Mouse (Mus musculus) heart, embryonic 15.5 days (tissue): Measurements from ENCODE around the gene Cby3. TPM values are rescaled to one million over a fixed set of nuclear protein-coding genes. Genes with fewer than 3 reads are reported as not detected.

Experiments used
- ATAC-seq: fragments of 200-750 bp; cut with Nextera tagmentation; replicated peaks from 2 replicates; pipeline ENCODE4 v1.8.0; 2017; ENCODE audit warnings: low read depth, moderate TSS enrichment; ENCODE audit not compliant: insufficient number of reproducible peaks, insufficient read depth, low FRiP score
- H3K27ac ChIP-seq: fragments of 300-500 bp; sonication (generic); 2 replicates; pipeline ENCODE4 v1.5.1; 2015; ENCODE audit warnings: mild to moderate bottlenecking, inconsistent platforms
- H3K27me3 ChIP-seq: fragments of 300-500 bp; sonication (generic); 2 replicates; pipeline ENCODE4 v1.6.1; 2015; ENCODE audit warnings: inconsistent platforms
- H3K36me3 ChIP-seq: fragments of 300-500 bp; sonication (generic); 2 replicates; pipeline ENCODE4 v1.6.1; 2015; ENCODE audit warnings: mild to moderate bottlenecking, inconsistent platforms
- H3K4me1 ChIP-seq: fragments of 300-500 bp; sonication (generic); replicated peaks from 2 replicates; pipeline ENCODE4 v1.6.1; 2015; ENCODE audit warnings: inconsistent platforms
- H3K4me2 ChIP-seq: fragments of 300-500 bp; sonication (generic); 2 replicates; pipeline ENCODE4 v1.6.1; 2015; ENCODE audit warnings: inconsistent platforms, mild to moderate bottlenecking, moderate library complexity
- H3K4me3 ChIP-seq: fragments of 300-500 bp; sonication (generic); 2 replicates; pipeline ENCODE4 v1.5.1; 2015; ENCODE audit warnings: mild to moderate bottlenecking, inconsistent platforms
- H3K9ac ChIP-seq: fragments of 300-500 bp; sonication (generic); 2 replicates; pipeline ENCODE4 v1.6.1; 2015; ENCODE audit warnings: mild to moderate bottlenecking, inconsistent platforms
- H3K9me3 ChIP-seq: fragments of 300-500 bp; sonication (generic); replicated peaks from 2 replicates; pipeline ENCODE4 v1.6.1; 2016; ENCODE audit warnings: inconsistent platforms
- WGBS: fragments of 180-500 bp; shearing (Covaris S2); methylation state at CpG from one replicate; pipeline ENCODE4 v1.1.7; 2015; ENCODE audit warnings: mixed read lengths; 5-methylcytosine and 5-hydroxymethylcytosine counted together
- polyA plus RNA-seq: library from polyadenylated mRNA; unstranded; fragments of >200 nt; fragmentation: Nextera tagmentation; extraction: Ambion mirVana; gene quantifications from 2 replicates; pipeline ENCODE4 v1.2.1, GENCODE M21; 2015

The Cby3 gene
- polyA plus RNA-seq, 1 experiment from 2014 or later: 0.30 TPM

DNA sequence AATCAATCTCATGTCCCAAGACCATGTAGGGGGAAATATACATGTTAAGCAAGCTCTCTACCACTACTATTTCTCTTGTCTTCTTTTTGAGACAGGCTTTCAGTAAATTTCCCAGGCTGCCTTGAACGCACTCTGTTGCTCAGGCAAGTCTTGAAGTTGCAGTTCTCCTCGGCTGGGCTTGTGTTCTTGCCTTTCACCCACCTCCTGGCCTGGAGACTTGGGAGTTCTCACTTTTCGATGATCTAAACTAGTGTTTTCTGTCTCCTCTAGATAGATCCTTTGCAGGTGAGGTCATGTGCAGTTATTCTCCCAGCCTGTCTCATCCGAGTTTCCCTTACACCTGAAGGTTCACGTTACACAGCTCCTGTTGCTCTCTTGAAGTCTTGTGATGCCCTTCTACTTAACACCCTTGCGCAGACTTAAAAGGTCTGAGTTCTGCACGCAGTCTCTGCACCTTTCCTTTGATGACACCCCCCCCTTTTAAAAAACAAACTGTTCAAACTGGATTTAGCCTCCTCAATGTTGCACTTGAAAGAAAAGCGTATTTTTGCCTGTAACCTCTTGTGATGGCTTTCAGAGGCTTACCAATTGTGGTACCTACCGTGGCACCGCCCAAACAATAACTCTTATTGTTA, 22.0 kb downstream of the Cby3 start:
- 29% methylated on average over 10 of the region's 10 CpGs for WGBS
- ATAC-seq: no peak
- peaks cover 11% of the 10 kb centered on the region for H3K36me3 ChIP-seq

DNA sequence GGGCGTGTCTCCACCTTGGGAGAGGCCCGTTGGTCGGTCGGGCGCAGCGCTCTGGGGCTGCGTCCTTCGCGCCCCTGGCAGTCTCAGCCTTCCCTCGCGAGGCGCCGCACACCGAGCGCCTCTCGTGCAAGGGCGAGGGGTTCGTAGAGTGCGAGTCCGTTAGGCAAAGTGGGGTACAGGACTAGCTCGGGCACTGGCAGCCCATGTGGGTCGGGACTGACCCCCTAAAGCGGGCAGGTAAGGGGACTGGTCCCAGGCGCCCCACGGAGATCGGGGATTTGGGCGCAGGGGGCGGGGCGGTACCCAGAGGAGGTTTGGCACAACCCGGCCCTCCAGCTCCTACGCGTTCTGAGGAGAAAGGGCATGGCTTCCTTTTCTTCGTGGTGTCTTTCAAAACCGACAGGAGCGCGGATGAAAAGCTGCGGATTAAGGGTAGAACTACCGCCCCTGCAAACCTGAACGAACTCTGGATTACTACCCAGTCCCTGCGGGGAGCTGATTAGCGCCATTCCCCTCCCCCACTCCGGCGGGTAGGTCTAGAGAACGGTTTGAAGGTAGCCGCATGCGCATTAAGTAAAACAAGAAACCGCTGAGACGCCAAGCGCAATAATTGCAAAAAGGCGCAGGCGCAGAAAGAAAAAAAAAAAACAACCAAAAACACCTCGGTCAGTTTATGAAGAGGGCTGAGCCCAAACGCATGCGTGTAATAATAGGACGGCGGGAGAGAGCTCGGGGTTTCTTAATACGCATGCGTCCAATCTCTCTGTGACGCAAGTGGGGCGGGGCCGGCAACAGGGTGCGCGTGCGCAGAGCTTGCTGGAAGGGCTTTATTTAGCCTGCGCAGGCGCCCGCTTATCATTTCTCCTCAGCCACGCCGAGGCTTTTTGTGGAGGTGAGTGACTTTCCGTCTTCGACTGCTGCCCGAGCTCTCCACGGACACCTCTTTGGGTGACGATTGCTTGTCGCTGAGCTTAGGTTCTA, 22.9 kb downstream of the Cby3 start, which contains the start of gene Hnrnph1:
Hnrnph1 (plus strand) TSS at position 80 of the 981 bp plus-strand sequence.
- peak within 1 kb of the TSS; percentile 97 for H3K4me2 ChIP-seq
- peak within 1 kb of the TSS; percentile 100 for H3K27ac ChIP-seq
- peak; percentile 93 for ATAC-seq
- peaks cover 16% of the 10 kb centered on the region for H3K36me3 ChIP-seq
- H3K4me1 ChIP-seq: peaks cover 25% of the 10 kb centered on the region
- peak within 1 kb of the TSS; percentile 100 for H3K9ac ChIP-seq
- under 1% methylated on average over 76 of the region's 76 CpGs for WGBS
- H3K4me3 ChIP-seq: peak within 1 kb of the TSS; percentile 99
- H3K9me3 ChIP-seq: no peaks in the 10 kb centered on the region
- no peaks in the 10 kb centered on the region for H3K27me3 ChIP-seq

More for the DNA sequence above, 22.0 kb downstream of the Cby3 start:
- H3K27me3 ChIP-seq: no peaks in the 10 kb centered on the region
- peaks cover 25% of the 10 kb centered on the region for H3K4me1 ChIP-seq
- H3K9me3 ChIP-seq: no peaks in the 10 kb centered on the region
- H3K27ac ChIP-seq: peak overlapping the region; percentile 100
- peak overlapping the region; percentile 97 for H3K4me2 ChIP-seq
- peak overlapping the region; percentile 99 for H3K4me3 ChIP-seq
- H3K9ac ChIP-seq: peak overlapping the region; percentile 96

GRCm38 (mm10) chr11:50377892-50378684, 23.8 kb downstream of the Cby3 start:
- peak; percentile 76 for ATAC-seq
- Histone ChIP-seq H3K9me3 (no peaks in the 10 kb centered on the region), H3K4me2 (peak overlapping the region; percentile 69), H3K4me1 (peaks cover 27% of the 10 kb centered on the region), H3K9ac (peak overlapping the region; percentile 100), H3K36me3 (peaks cover 24% of the 10 kb centered on the region), H3K27ac (peak overlapping the region; percentile 100), H3K4me3 (peak overlapping the region; percentile 99), H3K27me3 (no peaks in the 10 kb centered on the region)
- WGBS: under 1% methylated on average over 71 of the region's 71 CpGs

- Histone ChIP-seq H3K36me3 (peaks cover 29% of the 10 kb centered on the region), H3K4me2 (peak overlapping the region; percentile 69), H3K27ac (no peak overlapping the region; the same call in 1 of the 2 replicates), H3K27me3 (no peaks in the 10 kb centered on the region), H3K9me3 (no peaks in the 10 kb centered on the region), H3K4me3 (peak overlapping the region; percentile 99), H3K9ac (peak overlapping the region; percentile 100), H3K4me1 (peaks cover 27% of the 10 kb centered on the region)
- 51% methylated on average over 12 of the region's 12 CpGs for WGBS
- ATAC-seq: no peak
Observed at GRCm38 (mm10) chr11:50379023-50379752, 24.9 kb downstream of the Cby3 start.

DNA sequence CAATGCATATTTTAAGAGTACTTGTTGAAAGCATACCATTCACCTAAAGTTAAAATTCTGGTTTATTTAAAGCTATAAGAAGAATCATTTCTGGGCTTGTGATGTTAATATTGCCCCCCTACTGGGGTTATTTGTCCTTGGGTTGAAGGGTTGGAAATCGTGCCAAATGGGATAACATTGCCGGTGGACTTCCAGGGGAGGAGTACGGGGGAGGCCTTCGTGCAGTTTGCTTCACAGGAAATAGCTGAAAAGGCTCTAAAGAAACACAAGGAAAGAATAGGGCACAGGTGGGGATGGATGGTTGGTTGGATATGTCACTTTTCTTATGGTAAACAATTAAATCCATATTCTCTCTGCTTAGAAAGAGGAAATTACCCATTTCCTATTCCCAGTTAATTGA, 27.0 kb downstream of the Cby3 start:
- Histone ChIP-seq H3K4me1 (peaks cover 22% of the 10 kb centered on the region), H3K4me3 (peak overlapping the region; percentile 30), H3K9ac (peak overlapping the region; percentile 31; the same call in 1 of the 2 replicates), H3K27ac (no peak overlapping the region), H3K4me2 (peak overlapping the region; percentile 55), H3K27me3 (no peaks in the 10 kb centered on the region), H3K9me3 (no peaks in the 10 kb centered on the region), H3K36me3 (peaks cover 43% of the 10 kb centered on the region)
- WGBS: 20% methylated on average over 4 of the region's 4 CpGs
- ATAC-seq: no peak

DNA sequence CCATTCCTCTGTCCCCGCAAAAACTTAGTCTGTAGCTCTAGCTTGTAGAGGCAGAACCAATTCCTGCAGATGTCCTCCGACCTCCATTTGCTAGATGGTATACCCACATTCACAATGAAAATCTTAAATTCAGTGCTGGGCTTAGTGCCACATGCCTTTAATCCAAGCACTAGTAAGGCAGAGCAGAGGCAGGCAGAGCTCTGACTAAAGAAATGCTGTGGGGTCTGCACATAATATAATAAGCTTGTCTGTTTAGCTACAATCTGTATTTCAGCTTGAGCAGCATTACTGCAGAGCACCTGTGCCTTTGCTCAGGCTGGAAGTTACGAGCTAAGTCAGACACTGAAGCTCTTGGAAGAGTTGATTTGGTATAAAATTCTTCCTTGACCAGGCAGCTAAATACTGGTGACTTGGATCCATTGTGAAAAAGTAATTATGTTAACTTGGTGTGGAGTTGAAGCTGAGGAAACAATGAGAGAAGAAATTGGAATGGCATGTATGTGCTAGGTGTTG, 33.0 kb downstream of the Cby3 start:
- 74% methylated on average over 3 of the region's 3 CpGs for WGBS
- ATAC-seq: no peak
- H3K9ac ChIP-seq: no peak overlapping the region
- H3K4me1 ChIP-seq: peaks cover 15% of the 10 kb centered on the region
- no peak overlapping the region for H3K4me2 ChIP-seq
- no peak overlapping the region for H3K27ac ChIP-seq
- no peaks in the 10 kb centered on the region for H3K9me3 ChIP-seq
- H3K27me3 ChIP-seq: no peaks in the 10 kb centered on the region
- H3K4me3 ChIP-seq: no peak overlapping the region
- H3K36me3 ChIP-seq: peaks cover 52% of the 10 kb centered on the region

GRCm38 (mm10) chr11:50387697-50388096, 33.4 kb downstream of the Cby3 start:
- H3K4me2 ChIP-seq: no peak overlapping the region
- WGBS: 78% methylated on average over 4 of the region's 4 CpGs
- ATAC-seq: no peak
- no peaks in the 10 kb centered on the region for H3K27me3 ChIP-seq
- H3K9ac ChIP-seq: no peak overlapping the region
- peaks cover 12% of the 10 kb centered on the region for H3K4me1 ChIP-seq
- peaks cover 48% of the 10 kb centered on the region for H3K36me3 ChIP-seq
- H3K9me3 ChIP-seq: no peaks in the 10 kb centered on the region
- H3K27ac ChIP-seq: no peak overlapping the region; the same call in 1 of the 2 replicates
- no peak overlapping the region for H3K4me3 ChIP-seq

DNA sequence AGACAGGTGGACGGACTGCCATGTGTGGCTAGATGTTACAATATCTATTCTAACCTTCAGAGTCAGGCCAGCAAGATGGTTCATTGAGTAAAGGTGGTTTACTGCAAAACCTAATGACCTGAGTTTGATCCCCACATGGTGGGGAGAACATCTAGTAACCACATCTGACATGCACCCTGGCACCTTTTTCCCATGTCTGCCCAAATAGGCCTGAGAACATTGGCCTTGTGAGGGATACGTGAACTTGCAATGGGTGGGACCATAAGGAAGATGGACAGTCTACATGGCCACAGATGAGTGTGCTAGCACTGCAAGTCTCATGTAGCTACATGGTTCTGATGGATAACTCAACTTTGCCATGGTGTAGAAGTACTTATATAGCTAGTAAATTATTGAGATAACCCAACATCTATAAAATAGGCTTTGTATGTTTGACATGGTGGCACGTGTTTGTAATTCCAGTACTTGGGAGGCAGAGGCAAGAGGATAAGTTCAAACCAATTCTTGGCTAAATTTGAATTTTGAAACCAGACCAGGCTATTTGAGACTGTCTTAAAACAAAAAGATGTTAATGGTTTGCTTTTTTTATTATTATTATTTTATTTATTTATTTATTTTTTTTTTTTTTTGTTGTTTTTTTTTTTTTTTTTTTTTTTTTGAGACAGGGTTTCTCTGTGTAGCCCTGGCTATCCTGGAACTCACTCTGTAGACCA, 34.1 kb downstream of the Cby3 start:
- Histone ChIP-seq H3K36me3 (peaks cover 44% of the 10 kb centered on the region), H3K9ac (no peak overlapping the region), H3K4me3 (no peak overlapping the region), H3K4me1 (peaks cover 12% of the 10 kb centered on the region), H3K27ac (no peak overlapping the region), H3K9me3 (no peaks in the 10 kb centered on the region), H3K4me2 (no peak overlapping the region), H3K27me3 (no peaks in the 10 kb centered on the region)
- no peak for ATAC-seq
- 86% methylated on average over 3 of the region's 3 CpGs for WGBS

DNA sequence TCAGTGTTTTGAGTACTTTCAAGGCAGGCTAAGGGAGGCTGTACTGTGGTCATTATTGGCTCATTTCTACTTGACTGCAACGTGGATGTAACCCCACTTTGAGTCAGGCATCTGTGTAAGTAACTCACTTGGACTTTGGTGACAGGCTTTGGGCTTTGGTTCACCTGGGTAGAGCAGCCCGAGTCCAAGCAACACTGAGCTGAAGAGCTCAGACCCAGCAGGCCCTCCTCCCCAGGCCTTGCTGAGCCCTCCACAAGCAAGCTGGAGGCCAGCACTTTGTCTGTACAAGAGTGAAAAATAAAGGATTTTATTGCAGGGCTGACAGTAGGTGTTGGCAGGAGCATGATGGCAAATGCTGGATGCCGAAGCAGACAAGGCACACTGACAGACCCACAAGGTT, 34.7 kb downstream of the Cby3 start:
- Histone ChIP-seq H3K4me1 (peaks cover 12% of the 10 kb centered on the region), H3K4me2 (no peak overlapping the region), H3K27me3 (no peaks in the 10 kb centered on the region), H3K9ac (no peak overlapping the region), H3K36me3 (peaks cover 47% of the 10 kb centered on the region), H3K9me3 (no peaks in the 10 kb centered on the region), H3K4me3 (no peak overlapping the region), H3K27ac (no peak overlapping the region)
- 59% methylated on average over 3 of the region's 3 CpGs for WGBS
- no peak for ATAC-seq

DNA sequence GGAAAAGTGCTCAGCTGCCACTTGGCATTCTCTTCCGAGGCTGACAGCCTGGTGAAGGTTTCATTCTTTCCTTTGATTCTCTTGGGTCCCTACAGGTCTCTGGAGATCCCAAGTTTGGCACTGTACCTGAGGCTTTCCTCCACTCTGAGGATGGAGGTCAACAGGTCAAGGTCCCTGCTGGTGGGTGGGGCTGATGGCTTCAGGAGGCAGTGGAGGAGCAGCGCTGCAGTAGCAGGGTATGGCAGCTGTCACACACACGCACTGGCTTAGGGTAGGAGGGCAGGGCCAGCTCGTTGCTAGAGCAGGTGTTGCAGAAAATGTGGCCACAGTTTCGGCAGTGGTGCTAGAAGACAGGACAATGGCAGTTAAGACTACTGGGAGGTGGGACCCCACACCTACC, 35.4 kb downstream of the Cby3 start:
- Histone ChIP-seq H3K4me1 (peaks cover 12% of the 10 kb centered on the region), H3K36me3 (peaks cover 49% of the 10 kb centered on the region)

More for the DNA sequence above, 35.4 kb downstream of the Cby3 start:
- WGBS: 67% methylated on average over 5 of the region's 5 CpGs
- no peak overlapping the region for H3K27ac ChIP-seq
- H3K4me3 ChIP-seq: no peak overlapping the region
- ATAC-seq: no peak
- no peak overlapping the region for H3K4me2 ChIP-seq
- H3K9ac ChIP-seq: no peak overlapping the region
- no peaks in the 10 kb centered on the region for H3K27me3 ChIP-seq
- H3K9me3 ChIP-seq: no peaks in the 10 kb centered on the region
